Mouse (Mus musculus) hindbrain, embryonic 13.5 days (tissue): ENCODE results near the gene Nfe2l2. TPM values are rescaled to one million over a fixed set of nuclear protein-coding genes. Genes with fewer than 3 reads are reported as not detected.

Experiments used
- ATAC-seq: fragments of 200-750 bp; cut with Nextera tagmentation; 2 replicates; pipeline ENCODE4 v1.8.0; 2017; ENCODE audit warnings: moderate TSS enrichment; ENCODE audit not compliant: low FRiP score
- H3K27ac ChIP-seq: fragments of 300-500 bp; sonication (generic); 2 replicates; pipeline ENCODE4 v1.5.1; 2015; ENCODE audit warnings: inconsistent platforms, mild to moderate bottlenecking, moderate library complexity
- H3K27me3 ChIP-seq: fragments of 300-500 bp; sonication (generic); 2 replicates; pipeline ENCODE4 v1.6.1; 2015; ENCODE audit warnings: mild to moderate bottlenecking, inconsistent platforms
- H3K36me3 ChIP-seq: fragments of 300-500 bp; sonication (generic); 2 replicates; pipeline ENCODE4 v1.6.1; 2015; ENCODE audit warnings: mild to moderate bottlenecking, inconsistent platforms
- H3K4me1 ChIP-seq: fragments of 300-500 bp; sonication (generic); replicated peaks from 2 replicates; pipeline ENCODE4 v1.6.1; 2015; ENCODE audit warnings: inconsistent platforms
- H3K4me2 ChIP-seq: fragments of 300-500 bp; sonication (generic); 2 replicates; pipeline ENCODE4 v1.6.1; 2015; ENCODE audit warnings: inconsistent platforms, mild to moderate bottlenecking, moderate library complexity
- H3K4me3 ChIP-seq: fragments of 300-500 bp; sonication (generic); 2 replicates; pipeline ENCODE4 v1.5.1; 2015; ENCODE audit warnings: mild to moderate bottlenecking, inconsistent platforms
- H3K9ac ChIP-seq: fragments of 300-500 bp; sonication (generic); 2 replicates; pipeline ENCODE4 v1.6.1; 2015; ENCODE audit warnings: mild to moderate bottlenecking, inconsistent platforms
- H3K9me3 ChIP-seq: fragments of 300-500 bp; sonication (generic); 2 replicates; pipeline ENCODE4 v1.6.1; 2016; ENCODE audit warnings: inconsistent platforms
- WGBS: fragments of 180-500 bp; shearing (Covaris S2); methylation state at CpG from one replicate; pipeline ENCODE4 v1.1.7; 2015; 5-methylcytosine and 5-hydroxymethylcytosine counted together
- polyA plus RNA-seq: library from polyadenylated mRNA; unstranded; fragments of >200 nt; fragmentation: Nextera tagmentation; extraction: Ambion mirVana; gene quantifications from 2 replicates; pipeline ENCODE4 v1.2.1, GENCODE M21; 2015

Gene Nfe2l2
- polyA plus RNA-seq, 1 experiment from 2014 or later = 13.6 TPM

DNA sequence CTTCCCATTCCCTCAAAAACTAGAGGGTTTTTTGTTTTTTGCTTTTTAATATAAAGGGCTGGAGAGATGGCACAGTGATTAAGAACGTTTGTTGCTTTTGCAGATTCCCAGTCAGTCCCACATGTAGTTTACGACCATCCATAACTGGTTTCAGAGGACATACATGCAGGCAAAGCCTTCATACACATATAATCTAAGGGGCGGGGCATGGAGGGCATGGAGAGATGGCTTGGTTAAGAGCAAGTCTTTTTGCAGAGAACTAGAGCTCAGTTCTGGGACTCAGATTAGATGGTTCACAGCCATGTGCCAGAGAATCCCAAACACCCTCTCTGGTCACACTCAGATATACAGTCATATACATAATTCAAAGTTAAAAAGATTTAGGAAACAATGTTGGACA lies 31.9 kb downstream of the Nfe2l2 start:
- Histone ChIP-seq H3K9me3 (no peaks in the 10 kb centered on the region), H3K4me2 (no peak overlapping the region), H3K9ac (no peak overlapping the region), H3K36me3 (peaks cover 7% of the 10 kb centered on the region), H3K27me3 (no peaks in the 10 kb centered on the region), H3K27ac (no peak overlapping the region), H3K4me1 (peaks cover 5% of the 10 kb centered on the region; the same call in 1 of the 2 replicates), H3K4me3 (no peak overlapping the region)
- no peak for ATAC-seq
- 84% methylated on average over 3 of the region's 3 CpGs for WGBS

DNA sequence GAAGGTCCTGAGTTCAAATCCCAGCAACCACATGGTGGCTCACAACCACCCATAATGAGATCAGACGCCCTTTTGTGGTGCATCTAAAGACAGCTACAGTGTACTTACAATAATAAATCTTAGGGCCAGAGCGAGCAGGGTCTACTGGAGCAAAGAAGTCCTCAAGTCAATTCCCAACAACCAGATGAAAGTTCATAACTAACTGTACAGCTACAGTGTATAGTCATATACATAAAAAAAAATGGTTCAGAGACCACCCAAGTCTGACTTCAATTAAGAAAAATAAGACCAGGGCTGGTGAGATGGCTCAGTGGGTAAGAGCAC lies 33.1 kb downstream of the Nfe2l2 start:
- Histone ChIP-seq H3K9ac (no peak overlapping the region), H3K4me2 (no peak overlapping the region), H3K4me3 (no peak overlapping the region), H3K9me3 (no peaks in the 10 kb centered on the region), H3K27me3 (no peaks in the 10 kb centered on the region), H3K4me1 (peaks cover under 1% of the 10 kb centered on the region; the same call in 1 of the 2 replicates), H3K36me3 (peaks cover 2% of the 10 kb centered on the region), H3K27ac (no peak overlapping the region)
- 90% methylated on average over 2 of the region's 2 CpGs for WGBS
- ATAC-seq = no peak

DNA sequence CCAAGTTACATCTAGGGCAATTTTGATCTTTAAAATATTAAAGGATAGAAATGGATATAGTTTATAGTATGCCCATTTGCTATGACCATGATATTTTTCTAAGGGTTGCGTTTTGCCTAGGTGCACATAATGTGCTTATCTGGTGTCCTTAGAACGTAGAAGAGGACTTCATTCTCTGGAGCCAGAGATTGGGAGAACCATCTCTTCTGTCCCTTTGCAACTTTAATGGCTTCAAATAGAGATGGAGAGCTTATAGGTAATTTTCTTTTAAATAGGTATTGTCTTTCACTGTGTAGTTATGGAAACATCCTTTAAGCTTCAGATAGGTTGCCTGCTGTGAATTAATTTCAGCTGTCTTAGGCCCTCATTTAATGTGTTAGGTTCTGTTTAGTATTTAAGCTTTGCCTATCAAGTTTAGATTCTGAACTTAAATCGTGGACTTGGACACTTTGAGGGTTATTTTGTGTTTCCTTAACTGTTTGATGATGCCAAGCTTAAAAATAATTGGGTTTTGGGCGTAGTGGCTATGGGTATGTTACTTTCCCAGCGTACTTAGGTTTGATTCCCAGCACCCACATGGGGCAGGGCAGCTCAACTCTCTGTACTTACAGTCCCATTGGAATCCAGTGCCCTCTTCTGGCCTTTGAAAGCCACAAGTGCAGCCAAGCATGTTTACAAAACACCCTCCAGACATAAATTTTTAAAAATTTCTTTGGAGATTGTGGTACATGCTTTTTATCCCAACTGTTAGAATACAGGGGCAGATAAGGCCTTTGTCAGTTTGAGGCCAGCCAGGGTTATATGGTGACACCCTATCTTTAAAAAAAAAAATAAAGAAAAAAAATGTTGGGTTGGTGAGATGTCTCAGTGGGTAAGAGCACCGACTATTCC lies 33.8 kb downstream of the Nfe2l2 start:
- WGBS = 85% methylated on average over 6 of the region's 6 CpGs
- ATAC-seq = no peak
- no peaks in the 10 kb centered on the region for H3K9me3 ChIP-seq
- peaks cover 2% of the 10 kb centered on the region; the same call in 1 of the 2 replicates for H3K36me3 ChIP-seq
- H3K27me3 ChIP-seq = no peaks in the 10 kb centered on the region
- no peak overlapping the region for H3K27ac ChIP-seq
- H3K4me2 ChIP-seq = no peak overlapping the region
- H3K4me3 ChIP-seq = no peak overlapping the region
- H3K4me1 ChIP-seq = no peaks in the 10 kb centered on the region
- no peak overlapping the region for H3K9ac ChIP-seq

DNA sequence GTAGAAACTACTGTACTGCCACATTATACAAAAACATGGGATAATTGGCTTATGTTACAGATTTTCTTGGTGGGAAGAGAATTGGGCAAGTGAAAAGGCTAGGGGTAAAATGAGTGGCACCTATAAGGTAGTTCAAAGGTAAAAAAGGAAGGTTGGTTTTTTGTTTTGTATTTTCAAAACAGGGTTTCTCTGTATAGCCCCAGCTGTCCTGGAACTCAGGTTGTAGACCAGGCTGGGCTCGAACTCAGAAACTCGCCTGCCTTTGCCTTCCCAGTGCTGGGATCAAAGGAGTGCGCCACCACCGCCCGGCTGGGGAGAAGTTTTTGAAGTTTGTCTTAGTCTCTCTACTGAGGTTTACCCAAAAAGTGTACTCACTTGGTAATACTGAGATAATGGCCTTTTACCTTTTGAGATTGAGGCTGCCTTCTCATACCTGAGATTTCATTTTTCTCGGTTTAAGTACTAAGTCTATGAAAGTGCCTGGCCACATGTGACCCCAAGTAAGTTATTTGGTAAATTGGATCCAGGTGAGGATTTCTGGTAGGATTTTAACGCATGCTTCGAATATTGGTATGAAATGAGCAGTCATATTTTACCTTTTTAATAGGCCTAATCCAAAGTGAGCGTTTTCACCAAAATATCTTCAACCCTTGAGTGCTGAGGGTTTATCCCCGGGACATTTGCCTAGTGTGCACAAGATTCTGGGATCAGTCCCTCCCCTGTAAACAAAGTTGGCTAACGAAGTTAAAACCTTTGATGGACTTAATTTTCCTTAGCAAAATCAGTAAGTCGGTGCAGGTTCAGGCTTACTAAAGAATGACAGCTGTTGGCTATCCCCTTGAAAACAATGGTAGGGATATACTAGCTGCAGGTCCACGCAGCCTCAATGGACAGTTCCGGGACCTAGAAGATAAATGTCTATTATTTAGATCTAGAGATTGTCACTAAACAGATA lies 34.7 kb downstream of the Nfe2l2 start:
- no peak overlapping the region for H3K4me2 ChIP-seq
- WGBS = 43% methylated on average over 14 of the region's 14 CpGs

DNA sequence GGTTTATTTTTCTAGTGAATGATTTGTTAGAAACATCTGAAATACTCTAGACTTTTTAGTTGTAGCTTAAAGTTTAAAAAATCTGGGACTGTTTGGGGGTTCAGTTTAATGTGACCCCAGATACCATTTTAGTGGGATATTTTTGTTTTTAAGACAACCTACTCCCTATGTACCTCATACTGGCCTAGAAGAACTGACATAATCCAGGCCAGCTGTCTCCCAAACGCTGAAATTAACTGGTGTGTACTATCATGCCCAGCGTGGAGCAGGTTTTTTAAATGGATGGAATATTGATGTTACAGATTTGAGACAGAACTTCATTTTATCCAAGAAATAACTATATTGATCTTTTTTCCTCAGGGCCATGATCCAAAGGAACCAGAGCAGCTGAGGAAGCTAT lies 43.3 kb downstream of the Nfe2l2 start:
- no peaks in the 10 kb centered on the region for H3K9me3 ChIP-seq
- 55% methylated on average over 2 of the region's 2 CpGs for WGBS
- ATAC-seq = no peak
- H3K4me1 ChIP-seq = peaks cover 27% of the 10 kb centered on the region
- no peaks in the 10 kb centered on the region for H3K27me3 ChIP-seq
- H3K36me3 ChIP-seq = peaks cover 28% of the 10 kb centered on the region
- H3K4me2 ChIP-seq = peak overlapping the region; percentile 87
- no peak overlapping the region for H3K27ac ChIP-seq
- peak overlapping the region; percentile 86 for H3K4me3 ChIP-seq
- peak overlapping the region; percentile 97 for H3K9ac ChIP-seq

More for the DNA sequence above, 34.7 kb downstream of the Nfe2l2 start:
- no peak overlapping the region for H3K9ac ChIP-seq
- H3K9me3 ChIP-seq = no peaks in the 10 kb centered on the region
- ATAC-seq = no peak
- no peak overlapping the region for H3K27ac ChIP-seq
- no peaks in the 10 kb centered on the region for H3K4me1 ChIP-seq
- no peaks in the 10 kb centered on the region for H3K27me3 ChIP-seq
- peaks cover 3% of the 10 kb centered on the region for H3K36me3 ChIP-seq
- H3K4me3 ChIP-seq = no peak overlapping the region

DNA sequence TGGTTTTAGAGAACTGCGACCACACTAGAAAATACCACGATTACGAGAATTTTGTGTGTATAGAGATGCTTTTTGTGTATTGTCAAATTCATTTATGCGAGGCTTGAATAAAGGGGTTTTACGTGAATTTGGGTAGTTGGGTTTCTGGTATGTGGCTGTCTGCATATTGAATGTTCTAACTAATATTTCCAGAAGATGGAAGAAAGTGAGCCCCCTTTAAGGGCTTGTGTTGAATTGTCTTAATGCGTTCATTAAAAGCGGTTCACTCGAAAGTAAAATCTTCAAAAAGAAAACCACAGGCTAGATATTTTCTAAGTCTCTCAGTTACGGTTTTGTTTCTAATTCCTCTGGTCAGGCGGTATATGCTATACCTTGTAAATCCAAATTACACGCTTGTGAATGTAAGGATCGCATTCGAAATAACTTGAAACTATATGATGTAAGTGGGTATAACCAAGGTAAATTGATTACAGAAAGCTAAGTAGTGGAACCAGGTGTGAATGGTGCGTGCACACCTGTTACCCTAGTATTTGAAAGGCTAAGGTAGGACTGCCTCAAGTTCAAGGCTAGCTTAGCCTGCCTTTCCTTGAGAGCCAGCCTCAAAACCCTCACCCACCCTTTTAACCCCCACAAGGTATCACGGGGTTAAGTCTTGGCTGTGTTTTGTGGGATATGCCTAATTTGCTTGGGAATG lies 44.0 kb downstream of the Nfe2l2 start:
- Histone ChIP-seq H3K9ac (peak overlapping the region; percentile 97), H3K4me2 (peak overlapping the region; percentile 87), H3K9me3 (no peaks in the 10 kb centered on the region), H3K36me3 (peaks cover 28% of the 10 kb centered on the region), H3K27ac (peak overlapping the region; percentile 99), H3K4me3 (peak overlapping the region; percentile 86), H3K27me3 (no peaks in the 10 kb centered on the region), H3K4me1 (peaks cover 27% of the 10 kb centered on the region)
- 4% methylated on average over 15 of the region's 15 CpGs for WGBS
- no peak for ATAC-seq

DNA sequence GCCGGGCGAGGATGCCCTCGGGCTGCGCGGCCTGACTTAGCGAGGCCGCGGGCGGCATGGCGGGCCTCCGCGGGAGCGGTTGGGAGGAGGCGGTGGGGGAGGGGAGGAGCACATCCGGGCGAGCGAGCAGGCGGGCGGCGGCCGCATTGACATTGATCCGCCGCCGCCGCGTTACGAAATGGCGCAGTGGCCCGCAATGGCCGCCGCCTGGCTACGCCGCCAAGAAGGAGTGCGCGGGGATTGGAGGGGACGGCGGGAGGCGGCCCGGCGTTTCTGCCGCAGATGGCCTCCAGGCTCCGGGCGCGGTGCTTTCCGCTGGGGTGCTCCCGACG lies 44.8 kb downstream of the Nfe2l2 start:
- peak overlapping the region; percentile 87 for H3K4me2 ChIP-seq
- WGBS = 0% methylated on average over 38 of the region's 47 CpGs
- no peaks in the 10 kb centered on the region for H3K27me3 ChIP-seq
- peak overlapping the region; percentile 86 for H3K4me3 ChIP-seq
- ATAC-seq = peak; percentile 74
- H3K4me1 ChIP-seq = peaks cover 27% of the 10 kb centered on the region
- H3K36me3 ChIP-seq = peaks cover 22% of the 10 kb centered on the region
- peak overlapping the region; percentile 97 for H3K9ac ChIP-seq
- no peaks in the 10 kb centered on the region for H3K9me3 ChIP-seq
- H3K27ac ChIP-seq = peak overlapping the region; percentile 99

DNA sequence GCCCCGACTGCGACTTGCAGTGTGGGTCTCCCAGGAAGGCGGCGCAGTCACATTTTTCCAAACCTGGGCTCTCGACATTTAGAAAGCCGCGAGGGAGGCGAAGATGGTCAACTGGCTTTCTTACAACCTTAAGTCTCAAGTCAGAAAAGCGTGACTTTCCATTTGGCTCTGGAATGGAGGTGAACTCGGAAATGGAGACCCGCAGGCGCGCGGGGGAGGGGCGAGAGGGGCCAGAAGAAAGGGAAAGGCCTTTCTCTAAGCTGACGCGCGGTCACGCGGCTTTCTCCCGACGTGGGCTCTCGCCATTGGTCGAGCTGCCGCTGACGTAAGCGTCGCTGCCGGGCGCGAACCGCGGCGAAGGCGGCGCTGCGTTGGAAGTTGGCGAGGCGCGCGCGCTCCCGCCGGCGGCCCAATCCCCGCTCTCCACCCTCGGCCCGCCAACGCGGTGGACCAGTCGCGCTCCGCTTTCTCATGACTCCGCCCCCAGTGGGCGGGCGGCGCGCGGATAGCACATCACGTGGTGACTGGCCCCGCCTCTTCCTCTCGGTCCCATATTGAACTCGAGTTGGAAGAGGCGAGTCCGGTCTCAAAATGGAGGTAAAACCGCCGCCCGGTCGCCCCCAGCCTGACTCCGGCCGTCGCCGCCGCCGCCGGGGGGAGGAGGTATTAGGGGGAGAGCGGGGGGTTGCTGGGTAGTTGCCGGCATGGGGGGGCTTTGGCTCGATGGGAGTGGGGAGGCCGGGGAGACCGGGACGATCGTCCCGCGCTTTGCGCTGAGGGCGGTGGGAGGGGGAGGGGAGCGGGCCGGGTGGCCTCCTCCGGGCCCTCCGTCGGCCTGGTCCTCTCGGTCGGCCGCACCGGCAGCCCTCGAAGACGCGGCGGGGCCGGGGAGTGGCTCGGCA lies 45.5 kb downstream of the Nfe2l2 start, which contains the start of gene Hnrnpa3:
Gene Hnrnpa3, plus strand, starts transcription at position 535 of the 902 bp plus-strand sequence.
- WGBS = 0% methylated on average over 87 of the region's 102 CpGs
- no peaks in the 10 kb centered on the region for H3K27me3 ChIP-seq

DNA sequence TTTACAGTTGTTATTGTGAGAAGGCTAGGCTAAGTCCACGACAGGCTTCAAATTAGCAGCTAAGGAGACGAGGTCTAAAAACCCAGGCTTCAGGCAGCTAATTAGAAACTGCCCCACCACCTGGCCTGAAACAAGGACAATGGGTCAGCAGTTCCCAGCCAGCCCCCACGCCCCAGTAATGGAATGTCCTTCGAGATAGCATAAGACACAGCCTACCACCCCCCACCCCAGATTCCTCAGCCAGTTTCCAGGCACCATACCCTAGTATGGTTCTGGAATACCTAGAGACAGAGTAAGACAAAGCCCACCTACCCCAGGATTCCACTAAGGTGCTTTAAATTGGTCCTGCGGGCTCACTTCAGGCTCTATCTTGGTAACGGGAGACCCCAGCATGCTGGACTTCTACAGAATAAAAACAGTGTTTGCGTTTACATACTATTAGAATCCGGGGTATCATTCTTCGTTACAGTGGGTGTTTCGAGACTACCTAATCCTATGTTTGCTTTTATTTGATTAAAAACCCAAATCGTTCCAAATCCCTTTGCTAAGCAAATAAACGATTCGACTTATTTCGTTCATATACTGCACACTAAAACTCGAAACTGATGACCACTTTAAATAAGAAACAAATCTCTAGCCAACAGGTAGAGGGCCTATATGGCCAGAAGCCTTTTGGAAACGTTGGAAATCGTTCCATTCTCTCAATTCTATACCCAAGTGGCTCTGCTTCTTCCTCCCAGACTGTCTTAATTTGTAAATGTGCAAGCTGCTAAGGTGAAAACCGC lies 46.3 kb downstream of the Nfe2l2 start:
- peak overlapping the region; percentile 71 for H3K4me2 ChIP-seq
- ATAC-seq = peak; percentile 7; the same call in 1 of the 2 replicates
- peaks cover 8% of the 10 kb centered on the region for H3K36me3 ChIP-seq
- no peaks in the 10 kb centered on the region for H3K27me3 ChIP-seq
- H3K4me1 ChIP-seq = peaks cover 27% of the 10 kb centered on the region
- 3% methylated on average over 18 of the region's 18 CpGs for WGBS
- H3K4me3 ChIP-seq = peak overlapping the region; percentile 57
- no peaks in the 10 kb centered on the region for H3K9me3 ChIP-seq
- peak overlapping the region; percentile 99 for H3K27ac ChIP-seq
- peak overlapping the region; percentile 87 for H3K9ac ChIP-seq

More for the DNA sequence above, 45.5 kb downstream of the Nfe2l2 start, which contains the start of gene Hnrnpa3:
- H3K36me3 ChIP-seq = peaks cover 17% of the 10 kb centered on the region
- H3K4me2 ChIP-seq = peak within 1 kb of the TSS; percentile 87
- H3K27ac ChIP-seq = peak within 1 kb of the TSS; percentile 99
- H3K4me3 ChIP-seq = peak within 1 kb of the TSS; percentile 86
- H3K4me1 ChIP-seq = peaks cover 27% of the 10 kb centered on the region
- H3K9ac ChIP-seq = peak within 1 kb of the TSS; percentile 97
- no peaks in the 10 kb centered on the region for H3K9me3 ChIP-seq
- ATAC-seq = peak; percentile 97

DNA sequence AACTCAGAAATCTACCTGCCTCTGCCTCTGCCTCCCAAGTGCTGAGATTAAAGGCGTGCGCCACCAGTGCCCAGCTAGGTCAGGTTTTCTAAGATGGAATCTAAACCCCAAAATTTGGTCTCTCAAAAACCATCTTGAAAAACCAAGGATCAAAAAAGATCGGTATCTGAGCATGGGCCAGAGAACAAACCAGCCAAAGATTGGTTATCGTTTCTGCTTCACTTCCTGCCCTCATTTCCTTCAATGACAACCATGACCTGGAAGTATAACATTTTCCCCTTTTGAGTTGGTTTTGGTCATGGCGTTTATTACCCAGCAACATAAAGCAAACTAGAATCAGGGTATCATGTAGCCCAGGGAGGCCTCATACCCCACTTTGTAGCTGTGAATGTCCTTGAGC lies 47.5 kb downstream of the Nfe2l2 start:
- Histone ChIP-seq H3K9me3 (no peaks in the 10 kb centered on the region), H3K4me3 (no peak overlapping the region), H3K4me1 (peaks cover 27% of the 10 kb centered on the region), H3K36me3 (no peaks in the 10 kb centered on the region), H3K4me2 (no peak overlapping the region), H3K27ac (peak overlapping the region; percentile 99), H3K27me3 (no peaks in the 10 kb centered on the region), H3K9ac (peak overlapping the region; percentile 87; the same call in 1 of the 2 replicates)
- no peak for ATAC-seq
- WGBS = 92% methylated on average over 5 of the region's 5 CpGs
